Mouse (Mus musculus) hindbrain, embryonic 14.5 days (tissue): Measurements from ENCODE around the gene Entpd1. TPM values are rescaled to one million over a fixed set of nuclear protein-coding genes. Genes with fewer than 3 reads are reported as not detected.

Experiments
- ATAC-seq: fragments of 200-750 bp; cut with Nextera tagmentation; 2 replicates; pipeline ENCODE4 v1.8.0; 2017; ENCODE audit warnings: moderate number of reproducible peaks, mild to moderate bottlenecking, moderate TSS enrichment, moderate library complexity; ENCODE audit not compliant: low FRiP score
- DNase-seq: peaks from one replicate; pipeline ENCODE4 v3.0.0-alpha.2; 2015; ENCODE audit warnings: low spot score
- H3K27ac ChIP-seq: fragments of 300-500 bp; sonication (generic); 2 replicates; pipeline ENCODE4 v1.5.1; 2014; ENCODE audit warnings: mild to moderate bottlenecking, moderate library complexity
- H3K27me3 ChIP-seq: fragments of 300-500 bp; sonication (generic); 2 replicates; pipeline ENCODE4 v1.6.1; 2014; ENCODE audit warnings: mild to moderate bottlenecking, low read length, mixed read lengths; ENCODE audit not compliant: control insufficient read depth, insufficient read depth
- H3K36me3 ChIP-seq: fragments of 300-500 bp; sonication (generic); replicated peaks from 2 replicates; pipeline ENCODE4 v1.6.1; 2014; ENCODE audit not compliant: control insufficient read depth, insufficient read depth
- H3K4me1 ChIP-seq: fragments of 300-500 bp; sonication (generic); replicated peaks from 2 replicates; pipeline ENCODE4 v1.6.1; 2014; ENCODE audit warnings: antibody characterized with exemption, low read length, mixed read lengths; ENCODE audit not compliant: control insufficient read depth, insufficient read depth
- H3K4me2 ChIP-seq: fragments of 300-500 bp; sonication (generic); replicated peaks from 2 replicates; pipeline ENCODE4 v1.6.1; 2014; ENCODE audit warnings: mild to moderate bottlenecking, moderate library complexity
- H3K4me3 ChIP-seq: fragments of 300-500 bp; sonication (generic); replicated peaks from 2 replicates; pipeline ENCODE4 v1.5.1; 2014; ENCODE audit warnings: mild to moderate bottlenecking, low read length
- H3K9ac ChIP-seq: fragments of 300-500 bp; sonication (generic); 2 replicates; pipeline ENCODE4 v1.6.1; 2014
- H3K9me3 ChIP-seq: fragments of 300-500 bp; sonication (generic); 2 replicates; pipeline ENCODE4 v1.6.1; 2016; ENCODE audit warnings: low read length; ENCODE audit not compliant: control insufficient read depth
- WGBS: fragments of 180-500 bp; shearing (Covaris S2); extraction: QIAGEN DNeasy Blood & Tissue Kit; methylation state at CpG from one replicate; pipeline ENCODE4 v1.1.7; 2014; 5-methylcytosine and 5-hydroxymethylcytosine counted together
- polyA plus RNA-seq: library from polyadenylated mRNA; unstranded; fragments of >200 nt; fragmentation: Nextera tagmentation; extraction: Ambion mirVana; gene quantifications from 2 replicates; pipeline ENCODE4 v1.2.1, GENCODE M21; 2014

Gene Entpd1
- polyA plus RNA-seq, 1 experiment from 2014 or later, result 9.6 TPM

- Histone ChIP-seq H3K4me3 (no peak overlapping the region), H3K27me3 (no peaks in the 10 kb centered on the region), H3K27ac (no peak overlapping the region), H3K4me2 (no peak overlapping the region), H3K36me3 (no peaks in the 10 kb centered on the region), H3K4me1 (0 out of 2 replicates have a peak, but pooled peaks cover 13% of the 10 kb centered on the region), H3K9ac (no peak overlapping the region), H3K9me3 (no peaks in the 10 kb centered on the region)
- WGBS, result 94% methylated on average over 5 of the region's 5 CpGs
- DNase-seq, result no peak
- no peak for ATAC-seq
Measured at GRCm38 (mm10) chr19:40656207-40656606, 44.0 kb downstream of the Entpd1 start.

- 71% methylated on average over 6 of the region's 6 CpGs for WGBS
Measured at GRCm38 (mm10) chr19:40658281-40658680, 46.1 kb downstream of the Entpd1 start.

GRCm38 (mm10) chr19:40658935-40659334 is 46.8 kb downstream of the Entpd1 start:
- Histone ChIP-seq H3K4me3 (no peak overlapping the region), H3K9me3 (no peaks in the 10 kb centered on the region), H3K36me3 (no peaks in the 10 kb centered on the region), H3K27me3 (no peaks in the 10 kb centered on the region), H3K9ac (no peak overlapping the region), H3K4me2 (peak overlapping the region; percentile 54; the same call in 1 of the 2 replicates), H3K27ac (no peak overlapping the region), H3K4me1 (0 out of 2 replicates have a peak, but pooled peaks cover 18% of the 10 kb centered on the region)
- DNase-seq, result no peak
- no peak for ATAC-seq
- WGBS, result 58% methylated on average over 5 of the region's 5 CpGs

More at GRCm38 (mm10) chr19:40658281-40658680, 46.1 kb downstream of the Entpd1 start:
- Histone ChIP-seq H3K36me3 (no peaks in the 10 kb centered on the region), H3K9ac (no peak overlapping the region), H3K27ac (no peak overlapping the region), H3K27me3 (no peaks in the 10 kb centered on the region), H3K9me3 (no peaks in the 10 kb centered on the region), H3K4me1 (0 out of 2 replicates have a peak, but pooled peaks cover 17% of the 10 kb centered on the region), H3K4me2 (no peak overlapping the region), H3K4me3 (no peak overlapping the region)
- DNase-seq (no peak), ATAC-seq (no peak)

GRCm38 (mm10) chr19:40659651-40660478 is 47.7 kb downstream of the Entpd1 start:
- Histone ChIP-seq H3K36me3 (no peaks in the 10 kb centered on the region), H3K9ac (peak overlapping the region; percentile 49), H3K4me2 (peak overlapping the region; percentile 54), H3K4me3 (peak overlapping the region; percentile 28), H3K9me3 (no peaks in the 10 kb centered on the region), H3K4me1 (0 out of 2 replicates have a peak, but pooled peaks cover 18% of the 10 kb centered on the region), H3K27me3 (no peaks in the 10 kb centered on the region), H3K27ac (peak overlapping the region; percentile 83)
- peak; percentile 69; the same call in 1 of the 2 replicates for ATAC-seq
- DNase-seq, result peak; percentile 57
- WGBS, result under 1% methylated on average over 16 of the region's 16 CpGs

DNA sequence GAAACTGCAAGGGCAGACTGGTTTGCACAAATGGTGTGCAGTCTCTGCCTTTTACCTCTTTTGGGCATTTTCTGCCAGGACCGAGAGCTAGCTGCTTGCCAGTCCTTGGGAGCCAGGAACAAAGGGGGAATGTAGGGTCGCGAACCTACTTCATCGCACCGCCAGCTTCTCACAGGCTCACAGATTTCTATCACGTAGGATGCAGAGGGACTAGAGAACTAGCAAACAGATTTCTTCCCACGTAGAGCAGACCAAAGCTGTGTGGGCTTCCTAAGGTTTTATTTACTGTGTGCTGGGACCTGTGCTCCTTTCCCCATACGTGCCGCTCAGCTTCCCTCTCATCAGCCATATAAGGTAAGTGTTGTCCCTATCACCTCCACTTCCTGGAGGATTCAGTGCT is 48.3 kb downstream of the Entpd1 start:
- H3K4me3 ChIP-seq, result peak overlapping the region; percentile 28
- H3K36me3 ChIP-seq, result no peaks in the 10 kb centered on the region
- no peak for ATAC-seq
- no peaks in the 10 kb centered on the region for H3K27me3 ChIP-seq
- peak; percentile 30 for DNase-seq
- 13% methylated on average over 9 of the region's 9 CpGs for WGBS
- 0 out of 2 replicates have a peak, but pooled peaks cover 18% of the 10 kb centered on the region for H3K4me1 ChIP-seq
- peak overlapping the region; percentile 83 for H3K27ac ChIP-seq
- H3K9ac ChIP-seq, result peak overlapping the region; percentile 49
- no peaks in the 10 kb centered on the region for H3K9me3 ChIP-seq
- peak overlapping the region; percentile 54 for H3K4me2 ChIP-seq

GRCm38 (mm10) chr19:40661108-40661507 is 48.9 kb downstream of the Entpd1 start:
- no peaks in the 10 kb centered on the region for H3K27me3 ChIP-seq
- H3K9ac ChIP-seq, result peak overlapping the region; percentile 49; the same call in 1 of the 2 replicates
- H3K9me3 ChIP-seq, result no peaks in the 10 kb centered on the region
- WGBS, result 80% methylated on average over 2 of the region's 2 CpGs
- H3K27ac ChIP-seq, result no peak overlapping the region
- peak overlapping the region; percentile 28 for H3K4me3 ChIP-seq
- DNase-seq (no peak), ATAC-seq (no peak)
- peak overlapping the region; percentile 54 for H3K4me2 ChIP-seq
- H3K4me1 ChIP-seq, result 0 out of 2 replicates have a peak, but pooled peaks cover 18% of the 10 kb centered on the region
- H3K36me3 ChIP-seq, result no peaks in the 10 kb centered on the region

GRCm38 (mm10) chr19:40661874-40662273 is 49.7 kb downstream of the Entpd1 start:
- ATAC-seq (no peak), DNase-seq (no peak)
- H3K27me3 ChIP-seq, result no peaks in the 10 kb centered on the region
- H3K27ac ChIP-seq, result no peak overlapping the region
- peak overlapping the region; percentile 54 for H3K4me2 ChIP-seq
- no peaks in the 10 kb centered on the region for H3K36me3 ChIP-seq
- H3K4me1 ChIP-seq, result 0 out of 2 replicates have a peak, but pooled peaks cover 18% of the 10 kb centered on the region
- H3K9ac ChIP-seq, result no peak overlapping the region
- 85% methylated on average over 6 of the region's 6 CpGs for WGBS
- no peaks in the 10 kb centered on the region for H3K9me3 ChIP-seq
- no peak overlapping the region for H3K4me3 ChIP-seq

DNA sequence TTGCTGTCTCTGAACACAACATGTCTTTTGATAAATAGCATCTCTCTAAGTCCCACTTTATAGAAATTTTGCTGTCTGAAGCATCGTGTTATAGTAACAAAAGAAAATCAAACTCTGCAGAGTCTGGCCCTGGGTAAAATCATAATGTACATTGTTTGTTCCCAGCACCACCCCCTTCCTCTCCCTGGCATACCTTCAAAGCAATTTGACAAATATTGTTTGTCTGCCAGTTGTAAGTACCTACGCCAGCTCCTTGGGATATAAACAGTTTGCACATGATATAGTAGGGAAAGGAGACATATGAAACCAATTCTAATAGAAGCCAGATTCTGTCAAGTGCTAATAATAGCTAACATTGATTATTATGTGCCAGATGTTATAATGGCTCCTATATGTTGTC is 50.6 kb downstream of the Entpd1 start:
- Histone ChIP-seq H3K4me2 (peak overlapping the region; percentile 24), H3K9me3 (no peaks in the 10 kb centered on the region), H3K27me3 (no peaks in the 10 kb centered on the region), H3K9ac (no peak overlapping the region), H3K4me1 (0 out of 2 replicates have a peak, but pooled peaks cover 18% of the 10 kb centered on the region), H3K27ac (no peak overlapping the region), H3K4me3 (no peak overlapping the region), H3K36me3 (no peaks in the 10 kb centered on the region)
- DNase-seq, result no peak
- WGBS, result 75% methylated on average over 2 of the region's 2 CpGs
- no peak for ATAC-seq

DNA sequence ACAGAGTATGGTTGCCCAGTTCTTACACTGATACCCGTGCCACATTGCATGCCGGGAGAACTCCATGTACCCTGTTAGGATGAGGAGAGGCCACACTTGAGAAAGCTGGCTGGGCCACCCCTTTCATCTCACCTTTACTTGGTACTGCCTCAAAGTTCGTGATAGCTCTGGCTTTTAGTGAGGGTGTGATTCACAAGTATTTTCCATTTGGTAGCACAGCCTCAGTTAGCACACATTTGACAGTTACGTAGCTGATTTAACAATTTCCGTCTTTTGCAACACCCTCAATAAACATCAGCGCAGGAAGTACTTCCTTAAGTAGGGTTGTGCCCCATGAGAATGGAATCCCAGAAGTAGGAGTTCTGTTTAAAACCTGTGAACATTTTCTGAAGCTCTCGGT is 53.6 kb downstream of the Entpd1 start:
- WGBS, result 85% methylated on average over 7 of the region's 7 CpGs
- Histone ChIP-seq H3K9me3 (no peaks in the 10 kb centered on the region), H3K4me2 (no peak overlapping the region)

More for the DNA sequence above, 53.6 kb downstream of the Entpd1 start:
- Histone ChIP-seq H3K27me3 (no peaks in the 10 kb centered on the region), H3K9ac (no peak overlapping the region), H3K36me3 (no peaks in the 10 kb centered on the region), H3K27ac (no peak overlapping the region), H3K4me1 (0 out of 2 replicates have a peak, but pooled peaks cover 8% of the 10 kb centered on the region), H3K4me3 (no peak overlapping the region)
- DNase-seq (no peak), ATAC-seq (no peak)
